Mouse (Mus musculus) lung, postnatal 0 days (tissue): ENCODE measurements around the gene Agfg1. TPM values are rescaled to one million over a fixed set of nuclear protein-coding genes. Genes with fewer than 3 reads are reported as not detected.

Experiments used
- ATAC-seq: fragments of 200-750 bp; cut with Nextera tagmentation; 2 replicates; pipeline ENCODE4 v1.8.0; 2017; ENCODE audit warnings: moderate library complexity
- DNase-seq: peaks from one replicate; pipeline ENCODE4 v3.0.0-alpha.2; 2016; ENCODE audit warnings: low spot score
- H3K27ac ChIP-seq: fragments of 300-500 bp; sonication (generic); 2 replicates; pipeline ENCODE4 v1.5.1; 2014; ENCODE audit warnings: antibody characterized with exemption, mild to moderate bottlenecking, low read length, mixed read lengths
- H3K27me3 ChIP-seq: fragments of 300-500 bp; sonication (generic); replicated peaks from 2 replicates; pipeline ENCODE4 v1.6.1; 2014; ENCODE audit warnings: low read length, mixed read lengths; ENCODE audit not compliant: insufficient read depth
- H3K36me3 ChIP-seq: fragments of 300-500 bp; sonication (generic); 2 replicates; pipeline ENCODE4 v1.6.1; 2014; ENCODE audit warnings: low read length, mixed read lengths; ENCODE audit not compliant: insufficient read depth
- H3K4me1 ChIP-seq: fragments of 300-500 bp; sonication (generic); 2 replicates; pipeline ENCODE4 v1.6.1; 2014; ENCODE audit warnings: antibody characterized with exemption, low read depth, low read length, mixed read lengths; ENCODE audit not compliant: insufficient read depth
- H3K4me2 ChIP-seq: fragments of 300-500 bp; sonication (generic); replicated peaks from 2 replicates; pipeline ENCODE4 v1.6.1; 2014; ENCODE audit warnings: low read depth, mild to moderate bottlenecking, low read length, moderate library complexity, mixed read lengths
- H3K4me3 ChIP-seq: fragments of 300-500 bp; sonication (generic); 2 replicates; pipeline ENCODE4 v1.5.1; 2014; ENCODE audit warnings: low read depth, low read length
- H3K9ac ChIP-seq: fragments of 300-500 bp; sonication (generic); replicated peaks from 2 replicates; pipeline ENCODE4 v1.6.1; 2014; ENCODE audit warnings: low read depth, mild to moderate bottlenecking
- H3K9me3 ChIP-seq: fragments of 300-500 bp; sonication (generic); 2 replicates; pipeline ENCODE4 v1.6.1; 2016; ENCODE audit warnings: low read length, mixed read lengths
- CTCF ChIP-seq: IDR thresholded peaks from 2 replicates; pipeline ENCODE4 v1.5.1; 2016; ENCODE audit warnings: antibody characterized with exemption, mild to moderate bottlenecking
- EP300 ChIP-seq: IDR thresholded peaks from 2 replicates; pipeline ENCODE4 v1.6.1; 2016; ENCODE audit warnings: antibody characterized with exemption, mild to moderate bottlenecking, control low read depth
- WGBS: fragments of 180-500 bp; shearing (Covaris S2); extraction: QIAGEN DNeasy Blood & Tissue Kit; methylation state at CpG from one replicate; pipeline ENCODE4 v1.1.7; 2014; 5-methylcytosine and 5-hydroxymethylcytosine counted together
- polyA plus RNA-seq: library from polyadenylated mRNA; unstranded; fragments of >200 nt; fragmentation: Nextera tagmentation; extraction: Ambion mirVana; gene quantifications from 2 replicates; pipeline ENCODE4 v1.2.1, GENCODE M21; 2015

Agfg1 gene
- polyA plus RNA-seq, 1 experiment from 2014 or later = 28.3 TPM

DNA sequence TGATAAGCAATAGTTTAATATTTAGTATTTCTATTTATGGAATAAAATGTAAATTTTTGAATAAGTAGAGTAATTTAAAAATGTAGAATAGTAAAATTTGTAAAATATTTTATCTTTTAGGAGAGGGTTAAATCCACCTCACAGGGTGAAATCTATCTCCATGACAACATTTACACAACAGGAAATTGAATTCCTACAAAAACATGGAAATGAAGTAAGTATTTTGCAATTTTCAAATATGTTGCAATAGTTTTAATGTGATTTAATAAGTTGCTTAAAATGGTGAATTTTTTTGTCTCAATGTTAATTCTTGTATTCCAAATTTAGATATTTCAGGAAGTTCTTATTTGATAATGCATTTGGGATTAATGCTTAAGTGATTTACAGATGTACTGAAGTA lies 19.0 kb downstream of the Agfg1 start:
- DNase-seq (peak; percentile 72), ATAC-seq (no peak)
- no peaks in the 10 kb centered on the region for H3K9me3 ChIP-seq
- no peaks in the 10 kb centered on the region for H3K27me3 ChIP-seq
- H3K27ac ChIP-seq = no peak overlapping the region
- H3K36me3 ChIP-seq = 0 out of 2 replicates have a peak, but pooled peaks cover 6% of the 10 kb centered on the region
- no peak overlapping the region for H3K4me3 ChIP-seq
- H3K4me1 ChIP-seq = no peaks in the 10 kb centered on the region
- no peak for TF ChIP-seq CTCF
- TF ChIP-seq EP300 = peak; percentile 42; the same call in 1 of the 2 replicates
- H3K4me2 ChIP-seq = no peak overlapping the region
- no peak overlapping the region for H3K9ac ChIP-seq

DNA sequence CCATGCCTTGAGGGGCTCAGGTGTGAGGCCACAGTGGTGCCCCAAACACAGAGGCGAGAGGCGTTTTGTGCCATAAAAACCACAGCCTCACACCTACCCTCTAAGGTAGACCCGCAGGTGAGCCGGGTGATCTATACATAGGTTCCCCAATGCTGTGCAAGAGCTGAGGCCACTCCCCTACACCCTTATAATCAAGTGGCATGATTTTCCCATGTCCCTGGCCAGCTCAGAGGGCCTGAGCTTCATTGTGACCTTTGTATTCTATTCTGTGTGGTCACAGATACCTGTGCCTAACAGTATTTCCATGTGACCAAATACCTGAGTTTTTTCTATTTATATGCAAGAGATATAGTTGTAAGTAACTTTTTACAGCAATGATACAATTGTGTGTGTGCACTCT lies 21.1 kb downstream of the Agfg1 start:
- ATAC-seq = no peak
- Histone ChIP-seq H3K4me2 (no peak overlapping the region), H3K27me3 (no peaks in the 10 kb centered on the region), H3K27ac (no peak overlapping the region), H3K4me3 (no peak overlapping the region), H3K9me3 (no peaks in the 10 kb centered on the region), H3K9ac (no peak overlapping the region), H3K36me3 (0 out of 2 replicates have a peak, but pooled peaks cover 6% of the 10 kb centered on the region), H3K4me1 (no peaks in the 10 kb centered on the region)
- 86% methylated on average over 4 of the region's 4 CpGs for WGBS
- TF ChIP-seq EP300 = no peak
- no peak for TF ChIP-seq CTCF
- DNase-seq = no peak

- no peak overlapping the region for H3K9ac ChIP-seq
- H3K9me3 ChIP-seq = no peaks in the 10 kb centered on the region
- WGBS = 86% methylated on average over 3 of the region's 3 CpGs
- no peaks in the 10 kb centered on the region for H3K4me1 ChIP-seq
- DNase-seq = no peak
- no peak for ATAC-seq
- H3K36me3 ChIP-seq = no peaks in the 10 kb centered on the region; the same call in 1 of the 2 replicates
- H3K4me3 ChIP-seq = no peak overlapping the region
- no peak overlapping the region for H3K27ac ChIP-seq
- no peak overlapping the region for H3K4me2 ChIP-seq
- TF ChIP-seq EP300 (no peak), CTCF (no peak)
- no peaks in the 10 kb centered on the region for H3K27me3 ChIP-seq
These were observed 30.9 kb downstream of the Agfg1 start for GRCm38 (mm10) chr1:82870202-82870601.

DNA sequence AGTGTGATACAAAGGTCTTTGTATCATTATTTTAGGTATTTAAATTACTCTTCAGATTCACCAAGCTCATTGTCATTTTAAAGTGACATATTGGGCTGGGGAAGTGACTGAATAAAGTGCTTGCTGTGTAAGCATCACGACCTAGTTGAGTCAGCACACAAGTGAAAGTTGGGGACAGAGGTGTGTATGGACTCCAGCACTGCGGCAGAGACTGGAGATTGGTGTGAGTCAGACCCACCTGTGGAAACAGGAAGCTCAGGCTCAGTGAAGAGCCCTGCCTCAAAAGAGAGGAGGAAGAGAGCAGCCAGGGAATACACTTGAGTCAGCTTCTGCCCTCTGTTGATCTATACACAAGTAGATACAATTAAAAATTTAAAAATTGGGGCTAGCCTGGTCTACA lies 39.9 kb downstream of the Agfg1 start:
- Histone ChIP-seq H3K27ac (no peak overlapping the region), H3K4me3 (no peak overlapping the region), H3K9ac (no peak overlapping the region), H3K9me3 (no peaks in the 10 kb centered on the region), H3K4me2 (no peak overlapping the region), H3K4me1 (no peaks in the 10 kb centered on the region), H3K36me3 (peaks cover 10% of the 10 kb centered on the region), H3K27me3 (no peaks in the 10 kb centered on the region)
- ATAC-seq (no peak), DNase-seq (no peak)
- TF ChIP-seq CTCF (no peak), EP300 (no peak)
- WGBS = 73% methylated on average over 2 of the region's 2 CpGs

- H3K27ac ChIP-seq = no peak overlapping the region
- no peak for DNase-seq
These were observed 40.9 kb downstream of the Agfg1 start for GRCm38 (mm10) chr1:82880196-82880595.

GRCm38 (mm10) chr1:82893269-82893668 lies 54.0 kb downstream of the Agfg1 start:
- Histone ChIP-seq H3K27ac (no peak overlapping the region), H3K27me3 (no peaks in the 10 kb centered on the region), H3K9ac (no peak overlapping the region), H3K9me3 (no peaks in the 10 kb centered on the region), H3K4me2 (no peak overlapping the region), H3K36me3 (peaks cover 7% of the 10 kb centered on the region; the same call in 1 of the 2 replicates), H3K4me1 (no peaks in the 10 kb centered on the region), H3K4me3 (no peak overlapping the region)
- 91% methylated on average over 7 of the region's 7 CpGs for WGBS
- ATAC-seq (no peak), DNase-seq (no peak)
- TF ChIP-seq CTCF (no peak), EP300 (no peak)

More at GRCm38 (mm10) chr1:82880196-82880595, 40.9 kb downstream of the Agfg1 start:
- WGBS = 89% methylated on average over 8 of the region's 8 CpGs
- no peak overlapping the region for H3K4me2 ChIP-seq
- no peaks in the 10 kb centered on the region for H3K4me1 ChIP-seq
- TF ChIP-seq EP300 = no peak
- no peak for TF ChIP-seq CTCF
- no peaks in the 10 kb centered on the region for H3K27me3 ChIP-seq
- H3K9ac ChIP-seq = no peak overlapping the region
- no peak for ATAC-seq
- H3K9me3 ChIP-seq = no peaks in the 10 kb centered on the region
- H3K4me3 ChIP-seq = no peak overlapping the region
- peaks cover 13% of the 10 kb centered on the region for H3K36me3 ChIP-seq

DNA sequence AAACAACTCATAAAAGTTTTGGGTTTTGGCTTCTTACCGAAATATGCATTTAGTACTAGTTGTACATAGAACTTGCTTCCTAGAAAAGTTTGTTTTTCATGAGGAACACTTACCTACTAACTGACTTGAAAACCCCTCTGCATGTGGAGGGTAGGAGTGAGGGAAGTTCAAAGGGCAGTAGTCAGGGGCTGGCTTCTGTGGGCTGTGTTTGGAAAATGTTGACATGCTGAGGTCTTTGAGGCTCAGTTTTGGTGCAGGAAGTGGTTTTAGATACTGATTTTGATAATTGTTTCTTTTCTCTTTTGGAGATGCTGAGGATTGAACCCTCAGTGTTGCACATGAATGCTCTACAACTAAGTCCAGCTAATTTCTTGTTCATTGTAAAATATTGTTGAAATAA lies 61.3 kb downstream of the Agfg1 start:
- peaks cover 10% of the 10 kb centered on the region; the same call in 1 of the 2 replicates for H3K36me3 ChIP-seq
- no peaks in the 10 kb centered on the region for H3K9me3 ChIP-seq
- DNase-seq (no peak), ATAC-seq (no peak)
- no peak overlapping the region for H3K4me3 ChIP-seq
- no peak overlapping the region for H3K27ac ChIP-seq
- TF ChIP-seq EP300 = no peak
- TF ChIP-seq CTCF = no peak
- H3K9ac ChIP-seq = no peak overlapping the region
- WGBS = 96% methylated on average over 1 of the region's 1 CpGs
- H3K4me1 ChIP-seq = no peaks in the 10 kb centered on the region
- H3K4me2 ChIP-seq = no peak overlapping the region
- H3K27me3 ChIP-seq = no peaks in the 10 kb centered on the region
